Mouse (Mus musculus): ENCODE results near the gene Slc46a2. TPM values are rescaled to one million over a fixed set of nuclear protein-coding genes. Genes with fewer than 3 reads are reported as not detected.

Gene Slc46a2
- 4.6 and 5.3 TPM in 2 replicates for polyA plus RNA-seq (2015; fragmentation: Nextera tagmentation; extraction: Ambion mirVana)

DNA sequence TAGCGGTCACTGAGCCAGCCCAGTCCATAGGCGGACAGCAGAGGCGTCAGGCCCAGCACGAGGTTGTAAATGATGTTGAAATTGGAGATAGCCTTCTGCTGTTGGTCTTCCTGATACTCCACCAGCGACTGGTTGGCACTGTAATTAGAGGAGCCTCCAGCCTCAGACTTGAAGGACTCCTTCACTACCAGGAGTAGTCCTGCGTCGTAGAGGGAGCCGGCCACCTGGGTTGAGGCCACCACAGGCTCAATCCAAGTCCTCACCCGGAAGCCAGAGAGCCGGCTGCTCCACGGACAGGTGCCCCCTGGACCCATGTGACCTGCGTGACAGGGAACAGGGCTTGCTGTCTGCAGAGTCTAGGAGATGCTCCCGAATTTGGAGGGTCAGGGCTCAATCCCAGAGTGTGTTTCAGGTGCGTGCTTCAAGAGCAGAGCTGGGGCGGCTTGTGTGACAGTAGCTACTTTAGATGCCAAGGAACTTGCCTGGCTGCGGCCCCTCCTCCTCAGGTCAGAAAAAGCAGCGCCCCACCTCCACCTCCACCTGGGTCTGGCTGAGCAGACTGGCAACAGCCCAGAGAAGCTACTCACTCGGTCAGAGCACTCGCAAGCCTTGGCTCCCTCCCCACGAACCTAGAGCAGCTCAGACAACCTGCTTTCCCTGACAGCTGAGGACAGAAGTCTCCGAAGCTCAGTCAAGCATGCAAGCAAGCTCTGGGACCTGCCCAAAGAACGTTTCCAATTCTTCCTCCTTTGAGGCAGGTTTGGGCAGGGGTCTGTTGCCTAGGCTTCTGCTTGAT is at the start of gene Slc46a2:
Slc46a2 (minus strand) TSS at position 449 of the 796 bp plus-strand sequence.
- ATAC-seq (ENCODE audit: insufficient number of reproducible peaks, low FRiP score, low TSS enrichment, low read depth), result no peak; the same call in 1 of the 2 replicates
- Histone ChIP-seq H3K27ac (replicated peaks) (no peak within 1 kb of the TSS), H3K4me3 (replicated peaks) (no peak within 1 kb of the TSS; the same call in 1 of the 2 replicates), H3K36me3 (no peaks in the 10 kb centered on the region), H3K27me3 (peaks cover 15% of the 10 kb centered on the region), H3K9ac (no peak within 1 kb of the TSS), H3K9me3 (replicated peaks) (no peaks in the 10 kb centered on the region), H3K4me1 (no peaks in the 10 kb centered on the region), H3K4me2 (replicated peaks) (0 out of 2 replicates have a peak within 1 kb of the TSS, but pooled peaks have one; percentile 8)
- WGBS, result 10% methylated on average over 22 of the region's 22 CpGs

DNA sequence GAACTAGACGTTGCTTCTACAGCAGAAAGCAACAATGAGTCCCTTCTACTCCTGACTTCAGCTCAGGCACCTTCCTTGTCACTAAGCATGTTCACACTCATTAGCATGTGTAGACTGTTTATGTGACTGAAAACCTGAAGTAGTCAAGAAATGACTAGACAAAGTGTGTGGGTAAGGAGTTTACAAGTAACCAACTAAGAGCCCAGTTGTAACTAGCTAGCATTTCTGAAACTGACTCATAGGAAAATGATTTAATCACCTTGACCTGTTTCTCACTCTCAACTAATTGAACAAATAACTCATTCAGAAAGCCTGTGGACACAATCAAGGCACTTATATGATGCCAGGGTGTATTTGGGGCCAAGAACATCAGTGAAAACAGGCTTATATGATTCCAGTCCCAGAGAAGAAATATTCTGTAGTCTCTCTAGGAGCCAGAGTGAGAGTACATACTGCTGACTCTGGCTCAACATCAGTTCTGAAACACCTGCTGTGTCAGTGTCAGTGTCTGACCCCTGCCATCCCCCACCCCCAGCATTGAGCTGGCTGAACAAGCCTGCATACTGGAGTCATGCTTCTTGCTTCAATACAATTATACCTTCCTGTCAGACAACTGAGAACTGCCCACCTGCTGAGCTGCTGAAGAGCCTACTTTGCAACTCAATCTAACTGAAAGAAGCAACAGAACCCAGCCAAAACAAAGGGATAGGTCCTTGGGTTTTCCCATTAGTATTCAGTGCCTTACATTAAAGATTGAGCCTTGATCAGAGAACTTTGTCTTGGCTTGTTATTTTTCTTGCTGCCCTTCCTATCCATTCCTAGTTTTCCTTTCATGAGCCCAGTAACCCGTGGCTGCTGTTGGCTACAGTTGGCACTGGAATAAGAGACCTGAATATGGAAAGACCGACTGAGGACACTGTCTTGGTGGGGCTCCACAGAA is 48.8 kb upstream of the Slc46a2 start, which contains the start of gene Mup6:
Mup6 (plus strand) TSS at position 890 of the 940 bp plus-strand sequence.
- Histone ChIP-seq H3K36me3 (no peaks in the 10 kb centered on the region), H3K4me1 (no peaks in the 10 kb centered on the region), H3K27ac (replicated peaks) (no peak within 1 kb of the TSS), H3K9ac (no peak within 1 kb of the TSS), H3K4me2 (replicated peaks) (no peak within 1 kb of the TSS), H3K27me3 (no peaks in the 10 kb centered on the region), H3K4me3 (replicated peaks) (no peak within 1 kb of the TSS), H3K9me3 (replicated peaks) (no peaks in the 10 kb centered on the region)
- no peak for ATAC-seq (ENCODE audit: insufficient number of reproducible peaks, low FRiP score, low TSS enrichment, low read depth)
- 36% methylated on average over 3 of the region's 3 CpGs for WGBS

DNA sequence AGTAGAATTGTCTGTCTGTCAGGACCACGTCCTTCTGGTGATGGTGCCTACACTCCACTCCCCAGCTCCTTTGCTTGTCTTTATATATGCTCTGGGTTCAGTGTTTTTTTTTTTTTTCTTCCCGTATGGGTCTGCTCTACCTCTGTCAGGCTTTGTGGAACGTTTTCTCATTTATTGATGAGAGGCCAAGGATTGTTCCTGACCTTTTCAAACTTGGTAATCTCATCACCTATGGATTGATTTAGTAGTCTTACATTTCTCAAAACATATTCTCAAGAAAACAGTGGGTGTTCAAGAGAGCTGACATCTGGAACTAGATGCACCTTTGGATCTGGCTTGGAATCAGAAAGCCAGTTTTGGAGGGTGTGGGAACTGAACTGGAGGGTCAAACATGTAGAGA is 45.8 kb upstream of the Slc46a2 start, which contains the start of gene Mup4:
Mup4 (minus strand) TSS at position 101 of the 400 bp plus-strand sequence.
- H3K9me3 ChIP-seq (replicated peaks), result no peaks in the 10 kb centered on the region
- no peaks in the 10 kb centered on the region for H3K4me1 ChIP-seq
- no peak for ATAC-seq (ENCODE audit: insufficient number of reproducible peaks, low FRiP score, low TSS enrichment, low read depth)
- H3K36me3 ChIP-seq, result no peaks in the 10 kb centered on the region
- no peak within 1 kb of the TSS for H3K4me2 ChIP-seq (replicated peaks)
- H3K27me3 ChIP-seq, result no peaks in the 10 kb centered on the region
- no peak within 1 kb of the TSS for H3K4me3 ChIP-seq (replicated peaks)
- no peak within 1 kb of the TSS for H3K27ac ChIP-seq (replicated peaks)
- no peak within 1 kb of the TSS for H3K9ac ChIP-seq
- WGBS, result 71% methylated on average over 3 of the region's 3 CpGs

- no peak overlapping the region for H3K4me2 ChIP-seq (replicated peaks)
- H3K36me3 ChIP-seq, result no peaks in the 10 kb centered on the region
- H3K9ac ChIP-seq, result no peak overlapping the region
- ATAC-seq (ENCODE audit: insufficient number of reproducible peaks, low FRiP score, low TSS enrichment, low read depth), result no peak
- 66% methylated on average over 2 of the region's 2 CpGs for WGBS
- no peak overlapping the region for H3K4me3 ChIP-seq (replicated peaks)
- H3K4me1 ChIP-seq, result no peaks in the 10 kb centered on the region
- no peaks in the 10 kb centered on the region for H3K9me3 ChIP-seq (replicated peaks)
- H3K27me3 ChIP-seq, result no peaks in the 10 kb centered on the region
- no peak overlapping the region for H3K27ac ChIP-seq (replicated peaks)
Observed at GRCm38 (mm10) chr4:59937543-59937942, 22.7 kb upstream of the Slc46a2 start.

- H3K9ac ChIP-seq, result no peak overlapping the region
- ATAC-seq (ENCODE audit: insufficient number of reproducible peaks, low FRiP score, low TSS enrichment, low read depth), result no peak; the same call in 1 of the 2 replicates
- H3K9me3 ChIP-seq (replicated peaks), result no peaks in the 10 kb centered on the region
- no peaks in the 10 kb centered on the region for H3K36me3 ChIP-seq
- H3K4me2 ChIP-seq (replicated peaks), result no peak overlapping the region
- WGBS, result 43% methylated on average over 6 of the region's 6 CpGs
- H3K4me3 ChIP-seq (replicated peaks), result no peak overlapping the region
- H3K4me1 ChIP-seq, result no peaks in the 10 kb centered on the region
- H3K27ac ChIP-seq (replicated peaks), result no peak overlapping the region
- no peaks in the 10 kb centered on the region for H3K27me3 ChIP-seq
Observed at GRCm38 (mm10) chr4:59932505-59933281, 17.8 kb upstream of the Slc46a2 start.

GRCm38 (mm10) chr4:59928347-59928746 is 13.5 kb upstream of the Slc46a2 start:
- Histone ChIP-seq H3K36me3 (no peaks in the 10 kb centered on the region), H3K27me3 (no peaks in the 10 kb centered on the region), H3K9ac (no peak overlapping the region), H3K4me1 (no peaks in the 10 kb centered on the region), H3K4me2 (replicated peaks) (no peak overlapping the region), H3K9me3 (replicated peaks) (no peaks in the 10 kb centered on the region), H3K4me3 (replicated peaks) (no peak overlapping the region), H3K27ac (replicated peaks) (no peak overlapping the region)
- 16% methylated on average over 6 of the region's 6 CpGs for WGBS
- no peak for ATAC-seq (ENCODE audit: insufficient number of reproducible peaks, low FRiP score, low TSS enrichment, low read depth)

DNA sequence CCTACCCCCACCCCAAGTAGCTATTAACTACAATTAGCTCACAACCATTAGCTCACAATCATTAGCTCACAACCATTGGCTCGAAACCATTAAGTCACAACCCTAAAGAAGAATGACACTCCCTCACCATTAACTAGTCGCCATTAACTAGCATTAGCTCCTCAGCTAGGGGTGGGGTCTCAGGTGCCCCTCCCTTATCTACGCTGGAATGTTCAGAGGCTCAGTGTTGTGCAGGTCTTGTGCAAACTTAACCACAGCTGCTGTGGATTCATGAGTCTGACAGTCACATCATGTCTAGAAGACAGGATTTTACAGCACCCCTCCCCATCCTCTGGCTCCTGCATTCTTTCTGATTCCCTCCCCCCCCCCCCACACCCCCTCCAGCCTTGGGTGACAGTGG is 12.8 kb upstream of the Slc46a2 start:
- H3K4me2 ChIP-seq (replicated peaks), result no peak overlapping the region
- no peak for ATAC-seq (ENCODE audit: insufficient number of reproducible peaks, low FRiP score, low TSS enrichment, low read depth)
- H3K36me3 ChIP-seq, result no peaks in the 10 kb centered on the region
- H3K27ac ChIP-seq (replicated peaks), result no peak overlapping the region
- no peak overlapping the region for H3K4me3 ChIP-seq (replicated peaks)
- no peaks in the 10 kb centered on the region for H3K27me3 ChIP-seq
- no peak overlapping the region for H3K9ac ChIP-seq
- WGBS, result 80% methylated on average over 3 of the region's 3 CpGs
- no peaks in the 10 kb centered on the region for H3K4me1 ChIP-seq
- no peaks in the 10 kb centered on the region for H3K9me3 ChIP-seq (replicated peaks)

GRCm38 (mm10) chr4:59925082-59925481 is 10.2 kb upstream of the Slc46a2 start:
- no peaks in the 10 kb centered on the region for H3K9me3 ChIP-seq (replicated peaks)
- H3K9ac ChIP-seq, result no peak overlapping the region
- no peak for ATAC-seq (ENCODE audit: insufficient number of reproducible peaks, low FRiP score, low TSS enrichment, low read depth)
- WGBS, result 83% methylated on average over 9 of the region's 9 CpGs
- no peaks in the 10 kb centered on the region for H3K27me3 ChIP-seq
- H3K4me3 ChIP-seq (replicated peaks), result no peak overlapping the region
- no peaks in the 10 kb centered on the region for H3K4me1 ChIP-seq
- no peak overlapping the region for H3K4me2 ChIP-seq (replicated peaks)
- H3K36me3 ChIP-seq, result no peaks in the 10 kb centered on the region
- no peak overlapping the region for H3K27ac ChIP-seq (replicated peaks)

GRCm38 (mm10) chr4:59917966-59918365 is 3.1 kb upstream of the Slc46a2 start:
- WGBS, result 86% methylated on average over 3 of the region's 3 CpGs
- H3K4me2 ChIP-seq (replicated peaks), result no peak overlapping the region
- ATAC-seq (ENCODE audit: insufficient number of reproducible peaks, low FRiP score, low TSS enrichment, low read depth), result no peak

DNA sequence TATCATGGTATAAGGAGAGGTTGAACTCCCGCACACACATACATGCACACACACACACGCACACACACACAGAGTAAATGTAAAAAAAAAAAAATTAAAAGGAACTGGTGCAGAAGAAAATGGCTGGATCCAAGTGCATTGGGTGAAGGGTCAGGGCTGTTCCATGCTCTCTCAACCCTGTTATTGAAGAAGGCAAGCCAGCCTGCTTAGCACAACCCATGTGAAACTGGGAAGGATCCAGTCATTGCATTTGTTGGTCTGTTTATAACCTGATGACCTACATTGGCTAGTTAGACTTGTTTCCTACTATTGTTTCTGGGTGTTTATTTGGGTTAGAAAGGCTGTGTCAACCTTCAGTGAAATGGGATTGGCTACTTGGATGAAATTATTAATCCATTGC is 6.1 kb downstream of the Slc46a2 start:
- no peak for ATAC-seq (ENCODE audit: insufficient number of reproducible peaks, low FRiP score, low TSS enrichment, low read depth)
- Histone ChIP-seq H3K9ac (no peak overlapping the region), H3K4me3 (replicated peaks) (no peak overlapping the region), H3K36me3 (no peaks in the 10 kb centered on the region), H3K9me3 (replicated peaks) (no peaks in the 10 kb centered on the region), H3K27me3 (0 out of 2 replicates have a peak, but pooled peaks cover 4% of the 10 kb centered on the region), H3K4me2 (replicated peaks) (no peak overlapping the region), H3K27ac (replicated peaks) (no peak overlapping the region), H3K4me1 (peaks cover 5% of the 10 kb centered on the region; the same call in 1 of the 2 replicates)
- WGBS, result 84% methylated on average over 2 of the region's 2 CpGs

More at GRCm38 (mm10) chr4:59917966-59918365, 3.1 kb upstream of the Slc46a2 start:
- H3K9me3 ChIP-seq (replicated peaks), result no peaks in the 10 kb centered on the region
- H3K27ac ChIP-seq (replicated peaks), result no peak overlapping the region
- H3K36me3 ChIP-seq, result no peaks in the 10 kb centered on the region
- H3K27me3 ChIP-seq, result peaks cover 15% of the 10 kb centered on the region
- H3K4me1 ChIP-seq, result no peaks in the 10 kb centered on the region
- no peak overlapping the region for H3K4me3 ChIP-seq (replicated peaks)
- H3K9ac ChIP-seq, result no peak overlapping the region
